Mouse (Mus musculus) liver, adult (tissue): Measurements from ENCODE around the gene Angel2.
"Not testable (repeated sequence)": the region's sequence is repeated elsewhere in the genome, so short reads cannot be mapped to it uniquely, and the experiment has no call there.

ENCODE experiments used
- GATA4 ChIP-seq: IDR thresholded peaks from 2 replicates; pipeline ENCODE4 v1.6.1; 2014; ENCODE audit warnings: mild to moderate bottlenecking, low read length; ENCODE audit not compliant: insufficient replicate concordance

Angel2 gene

DNA sequence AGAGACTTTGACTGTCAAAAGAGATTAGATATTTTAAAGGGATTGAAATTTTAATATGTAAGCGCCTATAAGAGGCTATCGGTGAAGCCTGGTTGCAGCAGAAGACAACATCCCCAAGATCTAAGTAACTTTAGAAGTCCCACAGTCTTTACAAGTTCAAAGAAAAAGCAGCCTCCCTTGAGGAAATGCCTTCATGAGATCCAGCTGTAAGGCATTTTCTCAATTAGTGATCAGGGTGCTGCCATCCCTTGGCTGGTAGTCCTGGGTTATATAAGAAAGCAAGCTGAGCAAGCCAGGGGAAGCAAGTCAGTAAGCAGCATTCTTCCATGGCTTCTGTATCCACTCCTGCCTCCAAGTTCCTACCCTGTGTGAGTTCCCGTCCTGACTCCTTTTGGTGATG, at the start of gene Angel2:
Angel2 (plus strand) TSS at position 301 of the 400 bp plus-strand sequence.
- TF ChIP-seq GATA4 = not testable (repeated sequence)

DNA sequence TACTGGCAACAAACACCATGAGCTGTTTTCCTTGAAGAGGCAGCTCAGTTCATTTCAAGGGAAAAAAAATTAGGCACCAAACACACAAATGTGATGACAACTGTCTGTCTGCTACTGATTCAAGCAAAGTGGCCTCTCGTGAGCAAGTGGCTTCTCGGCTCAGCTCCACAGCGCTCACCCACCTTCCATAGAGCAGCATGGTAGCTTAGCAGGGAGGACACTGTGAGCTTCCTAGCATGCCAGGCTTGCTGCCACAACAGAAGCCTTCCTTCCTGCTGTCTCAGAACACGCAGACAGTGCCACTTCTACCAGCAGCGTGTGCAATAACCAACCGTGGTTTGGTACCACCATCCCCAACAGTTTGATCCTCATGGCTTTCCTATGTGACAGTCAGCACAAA, 49.2 kb upstream of the Angel2 start:
- TF ChIP-seq GATA4 = no peak

DNA sequence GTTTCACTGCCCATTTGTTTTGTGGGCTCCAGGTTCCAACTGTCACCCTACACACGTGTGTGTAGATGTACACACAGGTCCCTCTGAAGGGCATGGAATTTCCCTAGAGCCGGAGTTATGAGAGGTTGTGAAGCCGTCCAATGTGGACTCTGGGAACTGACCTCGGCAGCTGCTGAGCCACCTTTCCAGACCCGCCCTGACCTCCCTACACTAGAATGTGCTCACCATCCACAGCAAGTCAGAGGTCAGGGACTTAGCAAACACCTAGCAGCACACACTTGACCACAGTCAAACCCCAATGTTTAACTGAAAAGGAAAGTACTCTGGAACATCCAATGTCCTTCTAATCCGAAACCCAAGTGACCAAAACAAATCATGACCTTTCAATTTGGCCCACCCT, 44.3 kb upstream of the Angel2 start:
- no peak for TF ChIP-seq GATA4

DNA sequence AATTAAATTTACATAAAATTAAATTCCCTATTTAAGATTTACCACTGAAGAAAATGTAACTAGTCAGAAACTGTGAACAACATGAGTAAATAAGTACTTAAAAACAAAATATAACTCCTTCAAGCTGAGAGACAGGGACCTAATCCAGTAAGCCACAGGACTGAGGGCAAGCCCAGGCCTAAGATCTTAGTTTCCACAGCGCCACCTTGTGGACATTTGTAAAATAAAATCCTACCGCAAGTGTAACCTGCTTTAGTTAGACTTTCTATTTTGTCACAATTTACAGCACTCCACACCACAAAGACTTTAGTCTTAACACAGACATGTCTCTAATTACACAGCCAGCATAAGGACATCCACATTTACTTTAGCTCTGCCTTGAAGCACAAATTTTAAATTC, 43.5 kb upstream of the Angel2 start:
- no peak for TF ChIP-seq GATA4

DNA sequence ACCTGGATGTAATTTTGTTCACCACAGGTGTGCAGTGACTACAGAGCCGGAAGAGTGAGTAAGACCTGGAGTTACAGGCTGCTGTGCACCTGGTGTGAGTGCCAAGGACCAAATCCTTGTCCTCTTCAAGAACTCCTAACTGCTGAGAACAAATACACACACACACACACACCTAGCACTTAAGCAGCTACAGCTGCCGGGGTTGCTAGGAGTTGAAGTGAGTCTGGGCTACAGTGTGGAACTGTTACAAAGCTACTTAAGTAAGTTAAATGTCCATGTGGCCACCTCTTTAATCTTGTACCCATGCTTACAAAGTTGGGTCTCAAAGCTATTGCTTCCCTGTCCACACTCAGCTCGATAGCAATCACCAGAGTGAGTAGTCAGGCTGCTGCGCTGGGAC, 38.9 kb upstream of the Angel2 start:
- no peak for TF ChIP-seq GATA4

DNA sequence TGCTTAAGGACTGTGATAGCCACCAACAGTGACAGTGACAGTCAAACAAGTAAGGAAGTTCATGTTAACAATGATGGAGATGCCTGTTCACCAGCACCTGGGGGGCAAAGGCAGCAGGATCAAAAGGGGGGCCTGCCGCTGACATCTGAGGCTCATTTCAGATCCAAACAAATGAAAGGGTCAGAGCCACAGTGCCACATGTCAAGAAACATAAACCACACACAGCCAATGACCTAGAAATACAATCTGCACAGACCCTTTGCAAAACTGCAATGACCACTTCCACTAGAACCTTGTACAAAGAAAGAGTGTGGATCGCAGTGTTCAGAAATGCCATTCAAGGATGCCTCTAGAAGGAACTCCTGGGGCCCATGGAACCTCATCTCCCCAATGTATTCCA, 36.9 kb upstream of the Angel2 start:
- no peak for TF ChIP-seq GATA4

DNA sequence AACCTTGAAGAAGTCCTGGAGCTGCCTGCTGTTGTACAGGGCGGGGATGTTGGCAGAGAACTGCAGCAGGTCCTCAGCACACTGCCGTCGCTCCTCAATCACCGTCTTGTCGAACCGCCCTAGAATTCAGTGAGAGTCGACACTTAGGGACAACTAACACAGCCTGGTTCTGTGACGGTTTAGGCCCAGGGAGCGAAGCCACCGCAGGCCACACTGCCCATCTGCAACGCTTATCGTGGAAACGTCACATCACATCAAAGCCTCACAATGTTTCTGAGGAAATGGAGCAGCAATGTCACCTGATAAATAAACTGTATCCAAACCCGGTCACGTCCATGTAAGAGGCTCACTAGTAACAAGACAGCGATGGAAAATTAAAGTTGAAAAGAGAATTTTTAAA, 36.3 kb upstream of the Angel2 start:
- TF ChIP-seq GATA4 = no peak

DNA sequence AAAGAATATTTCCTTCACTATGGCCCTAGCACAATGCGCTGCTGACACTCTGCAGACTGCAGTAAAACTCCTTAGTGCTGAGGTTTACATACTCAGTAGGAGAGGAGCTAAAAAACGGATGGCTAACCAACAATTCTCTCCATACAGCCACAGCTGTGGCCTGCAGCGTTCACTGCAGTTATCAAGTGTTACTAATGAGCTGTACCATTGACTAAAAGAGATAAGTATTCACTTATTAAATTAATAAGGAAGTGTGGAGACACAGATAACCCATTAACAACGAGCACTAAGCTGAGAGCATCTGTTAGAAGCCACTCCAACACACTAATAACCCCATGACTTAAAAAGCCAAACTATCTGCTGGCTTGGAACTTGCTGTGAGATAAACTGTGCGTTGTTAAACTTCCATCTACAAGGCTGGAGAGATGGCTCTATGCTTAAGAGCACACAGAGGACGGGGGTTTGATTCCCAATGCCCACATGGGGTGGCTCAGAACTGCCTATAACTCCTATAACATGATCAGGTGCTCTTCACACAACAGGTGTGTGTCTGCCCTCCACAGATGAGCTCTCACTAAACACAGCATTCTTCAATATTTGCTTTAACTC, 31.2 kb upstream of the Angel2 start:
- TF ChIP-seq GATA4 = no peak

DNA sequence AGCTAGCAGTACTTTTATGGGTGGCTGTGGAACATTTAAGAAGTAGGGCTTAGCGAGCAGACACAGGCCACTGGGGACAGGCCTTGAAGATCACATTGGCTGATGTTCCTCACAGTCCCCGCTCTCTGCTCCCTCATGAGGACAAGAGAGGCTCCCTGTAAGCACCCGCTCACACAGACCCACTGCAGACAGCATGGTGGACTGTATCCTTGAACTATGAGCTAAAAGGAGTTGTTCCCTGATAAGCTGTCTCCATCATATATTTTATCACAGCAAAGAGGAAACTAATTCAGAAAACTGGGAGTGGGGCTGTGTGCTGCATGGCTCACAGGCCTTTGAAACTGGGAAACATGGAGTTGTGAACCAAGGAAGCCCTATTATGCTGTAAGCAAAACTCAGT, 26.7 kb upstream of the Angel2 start:
- TF ChIP-seq GATA4 = no peak

DNA sequence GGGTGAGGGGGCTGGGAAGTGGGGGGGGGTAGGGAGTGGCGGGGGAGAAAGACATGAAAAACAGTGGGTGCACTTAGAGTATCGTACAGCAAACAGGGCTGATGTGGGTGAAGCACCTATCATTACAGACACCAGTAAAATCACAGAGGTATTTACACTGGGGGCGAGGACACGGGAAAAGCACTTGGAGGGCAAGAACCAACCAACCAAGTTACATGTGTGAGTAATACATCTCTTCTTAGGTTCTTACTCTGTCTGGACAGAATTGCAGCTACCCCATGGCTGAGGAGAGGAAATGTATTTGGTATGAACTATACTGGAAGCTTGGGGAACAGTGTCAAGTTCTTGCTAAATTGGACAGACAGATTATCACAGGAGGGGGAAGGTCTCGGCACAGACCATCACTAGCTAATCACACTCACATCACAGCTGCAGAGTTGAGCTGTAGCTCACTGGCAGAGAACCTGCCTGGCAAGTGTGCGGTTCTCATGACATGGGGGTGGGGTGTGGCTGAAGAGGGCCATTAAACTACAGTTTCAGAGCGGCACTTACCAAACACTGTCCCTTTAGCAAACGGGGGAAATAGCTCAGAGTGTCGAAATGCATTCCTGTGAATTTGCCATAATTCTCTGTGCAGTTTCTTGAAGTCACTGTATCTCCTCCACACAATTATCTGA, 25.9 kb upstream of the Angel2 start:
- no peak for TF ChIP-seq GATA4

DNA sequence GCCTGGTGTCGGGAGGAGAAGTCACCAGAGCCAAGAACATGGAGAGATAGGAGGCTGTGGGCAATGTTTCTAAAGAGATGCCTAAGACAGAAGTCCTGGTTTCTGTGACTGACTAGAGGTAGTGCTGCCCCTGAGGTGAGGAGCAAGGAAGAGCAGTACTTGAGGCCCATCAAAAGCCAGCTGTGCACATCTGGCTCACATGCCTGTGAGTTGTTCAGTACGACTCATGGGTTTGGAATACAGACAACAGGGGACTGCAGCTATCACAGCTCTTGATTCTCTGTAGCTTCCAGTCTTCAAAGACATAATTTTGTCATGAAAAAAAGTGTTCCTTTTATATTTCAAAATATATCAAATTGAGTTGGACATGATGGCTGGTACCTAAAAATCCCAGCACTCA, 23.8 kb upstream of the Angel2 start:
- TF ChIP-seq GATA4 = no peak

DNA sequence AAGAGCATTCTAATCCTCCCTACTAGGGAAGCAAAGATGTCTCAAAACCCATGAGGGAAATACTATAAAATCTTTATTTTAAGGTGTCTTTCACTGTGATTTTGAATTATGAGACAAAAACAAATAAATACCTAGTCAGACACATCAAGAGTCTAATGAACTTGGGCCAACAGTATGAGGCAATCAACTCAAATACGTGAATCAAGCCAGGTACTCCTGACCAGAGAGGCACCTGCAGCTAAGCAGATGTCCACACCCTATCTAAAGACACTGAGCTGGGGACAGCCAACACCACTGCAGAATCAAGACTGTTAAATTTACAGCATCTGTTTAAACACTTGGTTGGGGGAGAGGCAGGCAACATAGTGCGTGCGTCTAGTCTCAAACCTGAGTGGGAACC, 20.8 kb upstream of the Angel2 start:
- TF ChIP-seq GATA4 = no peak

DNA sequence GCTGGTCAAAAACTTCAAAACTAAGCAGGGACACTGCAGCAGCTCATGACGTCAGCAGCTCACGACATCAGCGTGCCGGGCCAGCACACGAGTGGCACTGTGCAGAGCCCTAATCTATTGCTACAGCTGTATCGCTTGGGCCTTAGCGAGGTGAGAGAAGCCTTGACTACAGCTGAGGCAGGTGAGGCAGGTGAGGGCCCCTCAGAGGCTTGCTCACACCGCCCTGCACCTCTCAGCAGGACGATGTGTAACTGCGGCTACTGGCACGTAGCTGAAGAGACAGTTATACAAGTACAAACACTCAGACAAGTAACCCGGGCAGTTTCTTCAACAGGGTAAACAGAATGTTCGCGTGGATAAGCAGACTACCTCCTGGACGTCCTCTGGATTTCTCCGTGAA, 20.2 kb upstream of the Angel2 start:
- TF ChIP-seq GATA4 = no peak

DNA sequence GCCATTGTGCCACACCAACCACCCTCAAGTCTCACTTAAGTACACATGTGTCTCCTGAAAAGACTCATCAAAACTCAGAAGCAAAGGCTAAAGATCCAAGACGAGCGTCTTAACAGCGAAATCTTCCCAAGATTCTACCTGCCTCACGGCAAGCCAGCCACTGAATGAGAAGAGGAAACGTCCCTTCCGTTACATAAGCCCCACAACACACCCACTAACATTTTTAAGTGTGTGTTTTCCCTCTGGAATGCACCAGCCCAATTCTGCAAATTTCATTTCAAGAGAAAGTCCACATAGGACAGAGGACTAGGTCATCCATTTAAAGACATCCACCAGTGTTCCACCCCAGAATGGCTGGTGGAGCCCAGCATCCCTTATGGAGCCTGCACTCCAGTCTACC, 14.1 kb upstream of the Angel2 start:
- no peak for TF ChIP-seq GATA4

DNA sequence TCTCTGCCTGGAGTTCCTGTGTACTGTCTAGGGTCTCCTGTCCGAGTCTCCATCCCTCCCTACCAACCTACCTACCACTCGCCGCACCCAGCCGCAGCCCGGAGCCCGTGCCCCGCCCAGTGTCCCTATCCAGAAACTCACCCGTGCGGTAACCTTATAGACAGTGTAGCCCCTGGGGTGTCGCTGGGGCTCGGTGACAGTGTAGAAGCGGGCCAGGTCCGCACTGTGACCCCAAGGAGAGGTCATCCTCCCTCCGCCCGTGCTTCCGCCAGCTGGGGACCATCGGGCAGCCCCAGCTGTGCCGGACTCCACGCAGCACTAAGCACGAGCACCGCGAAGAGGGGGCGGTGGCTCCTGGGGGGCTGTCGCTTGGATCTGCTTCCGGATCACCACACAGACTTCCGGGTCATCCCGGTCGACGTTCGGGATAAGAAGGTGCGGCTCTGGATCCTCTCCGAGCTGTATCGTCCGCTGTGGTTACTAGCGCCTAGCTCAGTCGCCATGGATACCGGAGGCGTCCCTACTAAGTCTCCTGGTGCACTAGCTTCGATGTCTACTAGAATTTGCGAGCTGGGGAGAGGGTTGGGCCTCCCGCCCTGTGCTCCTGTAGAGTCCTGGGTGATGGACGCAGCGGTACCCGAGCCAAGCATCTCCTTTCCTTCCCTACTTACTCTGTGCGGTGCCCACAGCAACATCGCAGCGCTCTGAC, 13.3 kb upstream of the Angel2 start, which contains the start of gene Rps6kc1:
Rps6kc1 (minus strand) TSS at position 356 of the 709 bp plus-strand sequence.
- no peak for TF ChIP-seq GATA4

DNA sequence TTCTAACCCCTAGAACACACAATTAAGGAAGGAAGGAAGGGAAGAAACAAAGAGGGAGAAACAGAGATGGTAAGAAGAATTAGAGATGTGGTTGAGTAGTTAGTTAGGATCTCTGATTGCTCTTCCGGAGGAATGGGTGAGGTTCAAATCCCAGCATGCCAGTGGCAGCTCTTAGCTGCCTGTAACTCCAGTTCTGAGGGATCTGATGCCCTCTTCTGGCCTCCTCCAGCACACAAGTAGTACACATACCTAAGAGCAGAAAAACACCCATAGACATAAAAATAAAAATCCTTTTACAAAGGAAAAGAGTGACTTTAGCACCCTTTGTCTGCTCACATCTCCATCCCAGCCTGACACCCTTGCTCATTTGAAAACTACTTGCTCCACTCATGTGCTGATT, 12.3 kb upstream of the Angel2 start:
- TF ChIP-seq GATA4 = no peak
